Mouse (Mus musculus): ENCODE data around the gene Rps15. TPM values are rescaled to one million over a fixed set of nuclear protein-coding genes. Genes with fewer than 3 reads are reported as not detected.
"Not testable (repeated sequence)": the region's sequence is repeated elsewhere in the genome, so short reads cannot be mapped to it uniquely, and the experiment has no call there.

Rps15 gene
- total RNA-seq (2021) (100 to 1,000 TPM; 748 to 861 TPM), polyA plus RNA-seq (2012; rRNA removed) (880 and 1,041 TPM in 2 replicates)
- long read RNA-seq, transcript Rps15-202 (4 exons, 500 nt): major isoform, 96 of 126 reads
- long read RNA-seq, partial matches to known transcripts: 26 of 126 reads
- long read RNA-seq, other reads (novel, unspliced or antisense): 0 of 126 reads

DNA sequence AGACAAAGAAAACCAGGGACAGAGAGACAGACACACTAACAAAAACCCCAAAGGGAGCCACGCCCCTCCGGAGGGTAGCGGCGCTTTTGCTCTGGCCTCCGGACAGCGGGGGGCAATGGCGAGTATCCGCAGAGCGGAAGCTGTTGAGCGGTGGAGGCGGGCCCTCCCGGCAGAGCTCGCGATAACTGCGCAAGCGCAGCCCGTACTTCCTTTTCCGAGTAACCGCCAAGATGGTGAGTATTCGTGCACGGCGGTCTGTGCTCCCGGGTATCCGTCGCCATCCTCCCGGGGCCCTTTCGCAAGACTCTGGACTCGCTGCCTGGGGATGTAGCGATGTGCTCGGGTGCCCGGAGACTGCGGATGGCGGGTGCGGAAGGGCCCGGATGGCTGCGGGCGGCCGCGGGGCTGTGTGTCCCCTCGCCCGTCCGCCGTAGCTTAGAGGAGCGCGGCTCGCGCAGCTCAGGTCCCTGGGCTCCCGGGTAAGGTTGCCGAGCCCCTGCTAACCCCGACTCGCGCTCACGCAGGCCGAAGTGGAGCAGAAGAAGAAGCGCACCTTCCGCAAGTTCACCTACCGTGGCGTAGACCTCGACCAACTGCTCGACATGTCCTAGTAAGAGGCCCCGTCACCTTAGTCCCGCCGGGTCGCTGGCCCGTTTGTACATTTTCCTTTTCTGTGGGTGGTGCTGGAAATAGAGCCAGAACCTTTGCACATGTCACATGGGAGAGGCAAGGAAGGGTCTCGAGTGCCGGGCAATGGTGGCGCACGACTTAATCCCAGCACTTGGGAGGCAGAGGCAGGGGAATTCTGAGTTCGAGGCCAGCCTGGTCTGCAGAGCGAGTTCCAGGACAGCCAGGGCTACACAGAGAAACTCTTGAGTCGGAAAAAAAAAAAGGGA lies at the start of gene Rps15:
TSS of gene Rps15 (plus strand) at position 203 of the 896 bp plus-strand sequence.
- TF ChIP-seq CTCF (IDR thresholded peaks at IDR 0.05) (peak; percentile 97), EP300 (IDR thresholded peaks at IDR 0.05; ENCODE audit: insufficient read depth, low read depth, low read length) (peak; percentile 86), POLR2A (IDR thresholded peaks at IDR 0.05; ENCODE audit: insufficient read depth, low read depth, low read length) (peak; percentile 98)
- H3K79me2 ChIP-seq (replicated peaks; ENCODE audit: control insufficient read depth, insufficient read depth, low read length): no peaks in the 10 kb centered on the region
- H3K36me3 ChIP-seq (ENCODE audit: control insufficient read depth, insufficient read depth, low read length): no peaks in the 10 kb centered on the region
- peaks cover 7% of the 10 kb centered on the region for H3K4me1 ChIP-seq (ENCODE audit: control insufficient read depth, insufficient read depth, low read length)
- H3K27ac ChIP-seq: peak within 1 kb of the TSS; percentile 83
- H3K27me3 ChIP-seq (ENCODE audit: control insufficient read depth, insufficient read depth, low read length): no peaks in the 10 kb centered on the region
- peak; percentile 94 for DNase-seq
- under 1% methylated on average over 72 of the region's 72 CpGs for WGBS
- intact Hi-C loops (cut with DNase I): loop anchor here (2.0 to 10.0 kb wide), 2 partner anchors 28 to 262 kb away; no protein-coding TSS in a partner anchor
- peak within 1 kb of the TSS; percentile 97 for H3K4me3 ChIP-seq
- H3K9ac ChIP-seq (ENCODE audit: low read depth, low read length): peak within 1 kb of the TSS; percentile 81

- Histone ChIP-seq H3K36me3 (ENCODE audit: control insufficient read depth, insufficient read depth, low read length) (no peaks in the 10 kb centered on the region), H3K9ac (ENCODE audit: low read depth, low read length) (no peak overlapping the region), H3K27ac (no peak overlapping the region), H3K79me2 (replicated peaks; ENCODE audit: control insufficient read depth, insufficient read depth, low read length) (no peaks in the 10 kb centered on the region), H3K27me3 (ENCODE audit: control insufficient read depth, insufficient read depth, low read length) (no peaks in the 10 kb centered on the region), H3K4me1 (ENCODE audit: control insufficient read depth, insufficient read depth, low read length) (peaks cover 4% of the 10 kb centered on the region; the same call in 1 of the 2 replicates), H3K4me3 (no peak overlapping the region)
- TF ChIP-seq EP300 (IDR thresholded peaks at IDR 0.05; ENCODE audit: insufficient read depth, low read depth, low read length): no peak
- intact Hi-C loops (cut with DNase I): no loop called here
- DNase-seq: no peak
- 77% methylated on average over 3 of the region's 3 CpGs for WGBS
These were observed 49.6 kb upstream of the Rps15 start for GRCm38 (mm10) chr10:80242607-80243006.

GRCm38 (mm10) chr10:80244791-80245399 lies 47.4 kb upstream of the Rps15 start:
- no peaks in the 10 kb centered on the region for H3K27me3 ChIP-seq (ENCODE audit: control insufficient read depth, insufficient read depth, low read length)
- H3K9ac ChIP-seq (ENCODE audit: low read depth, low read length): no peak overlapping the region
- H3K27ac ChIP-seq: no peak overlapping the region

DNA sequence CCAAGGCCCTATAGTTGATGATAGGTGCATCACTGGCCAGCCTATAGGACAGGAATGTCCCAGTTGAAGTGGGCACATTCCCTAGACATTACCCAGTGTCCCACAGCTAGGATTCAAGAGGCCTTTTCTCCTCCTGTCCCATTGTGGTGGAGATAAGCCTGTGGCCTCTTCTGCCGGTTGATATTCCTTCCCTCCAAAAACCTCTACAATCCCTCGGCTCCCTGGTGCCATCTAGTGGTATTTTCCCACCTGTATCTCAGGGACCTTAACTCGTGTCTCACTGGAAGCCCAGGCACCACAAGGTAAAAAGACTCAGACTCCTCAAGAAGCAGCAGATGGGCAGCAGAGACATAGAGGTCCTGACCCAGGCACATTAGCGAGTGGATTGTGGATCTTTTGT lies 46.7 kb upstream of the Rps15 start:
- Histone ChIP-seq H3K36me3 (ENCODE audit: control insufficient read depth, insufficient read depth, low read length) (no peaks in the 10 kb centered on the region), H3K27me3 (ENCODE audit: control insufficient read depth, insufficient read depth, low read length) (no peaks in the 10 kb centered on the region), H3K4me3 (no peak overlapping the region), H3K9ac (ENCODE audit: low read depth, low read length) (no peak overlapping the region), H3K4me1 (ENCODE audit: control insufficient read depth, insufficient read depth, low read length) (peaks cover 8% of the 10 kb centered on the region), H3K27ac (no peak overlapping the region), H3K79me2 (replicated peaks; ENCODE audit: control insufficient read depth, insufficient read depth, low read length) (peaks cover 4% of the 10 kb centered on the region; the same call in 1 of the 2 replicates)
- DNase-seq: peak; percentile 71 to 76
- intact Hi-C loops (cut with DNase I): loop anchor here (1.0 kb wide), 2 partner anchors 46 to 70 kb away; no protein-coding TSS in a partner anchor
- WGBS: 2% methylated on average over 4 of the region's 4 CpGs
- TF ChIP-seq POLR2A (IDR thresholded peaks at IDR 0.05; ENCODE audit: insufficient read depth, low read depth, low read length) (no peak), CTCF (IDR thresholded peaks at IDR 0.05) (no peak; the same call in 1 of the 2 replicates), EP300 (IDR thresholded peaks at IDR 0.05; ENCODE audit: insufficient read depth, low read depth, low read length) (peak; percentile 79; the same call in 1 of the 2 replicates)

More at GRCm38 (mm10) chr10:80244791-80245399, 47.4 kb upstream of the Rps15 start:
- TF ChIP-seq EP300 (IDR thresholded peaks at IDR 0.05; ENCODE audit: insufficient read depth, low read depth, low read length) (no peak), CTCF (IDR thresholded peaks at IDR 0.05) (peak; percentile 52)
- Histone ChIP-seq H3K4me1 (ENCODE audit: control insufficient read depth, insufficient read depth, low read length) (peaks cover 4% of the 10 kb centered on the region; the same call in 1 of the 2 replicates), H3K36me3 (ENCODE audit: control insufficient read depth, insufficient read depth, low read length) (no peaks in the 10 kb centered on the region), H3K79me2 (replicated peaks; ENCODE audit: control insufficient read depth, insufficient read depth, low read length) (no peaks in the 10 kb centered on the region), H3K4me3 (no peak overlapping the region)
- 31% methylated on average over 5 of the region's 5 CpGs for WGBS
- DNase-seq: no peak
- intact Hi-C loops (cut with DNase I): loop anchor here (1.0 kb wide), 2 partner anchors 46 to 70 kb away; no protein-coding TSS in a partner anchor

DNA sequence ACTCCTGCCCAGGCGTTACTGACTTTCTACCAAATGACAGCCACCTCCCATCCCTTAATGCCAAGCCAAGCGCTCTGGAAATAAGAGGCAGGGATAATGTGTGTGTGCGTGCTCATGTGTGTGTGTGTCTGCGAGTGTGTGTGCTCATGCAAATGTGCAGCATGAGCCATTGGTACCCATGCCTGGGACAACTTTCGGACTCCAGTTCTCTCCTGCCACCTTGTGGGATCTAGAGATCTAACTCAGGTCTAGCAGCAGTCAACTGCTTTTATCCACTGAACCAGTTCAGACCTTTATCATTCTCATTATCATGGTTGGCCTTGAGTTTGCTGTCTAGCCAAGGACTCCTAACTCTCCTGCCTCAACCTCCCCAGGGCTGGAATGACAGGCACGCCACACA lies 44.4 kb upstream of the Rps15 start:
- 44% methylated on average over 6 of the region's 6 CpGs for WGBS
- Histone ChIP-seq H3K79me2 (replicated peaks; ENCODE audit: control insufficient read depth, insufficient read depth, low read length) (peaks cover 7% of the 10 kb centered on the region), H3K36me3 (ENCODE audit: control insufficient read depth, insufficient read depth, low read length) (no peaks in the 10 kb centered on the region)

DNA sequence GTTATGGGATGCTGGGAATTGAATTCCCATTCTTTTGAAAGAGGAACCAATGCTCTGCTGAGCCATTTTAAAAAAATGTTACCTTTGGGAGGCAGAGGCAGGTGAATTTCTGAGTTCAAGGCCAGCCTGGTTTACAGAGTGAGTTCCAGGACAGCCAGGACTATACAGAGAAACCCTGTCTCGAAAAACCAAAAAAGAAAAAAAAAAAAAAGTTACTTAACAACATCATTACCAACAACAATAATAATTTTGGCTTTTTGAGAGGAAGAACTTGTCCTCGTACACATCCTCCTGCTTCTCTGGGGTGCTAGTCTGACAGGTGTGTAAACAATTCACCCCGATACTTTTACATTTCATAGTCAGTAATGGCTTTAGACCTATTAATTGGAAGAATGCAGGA lies 43.8 kb upstream of the Rps15 start:
- not testable (repeated sequence) for H3K9ac ChIP-seq (ENCODE audit: low read depth, low read length); H3K79me2 ChIP-seq (replicated peaks; ENCODE audit: control insufficient read depth, insufficient read depth, low read length); H3K27me3 ChIP-seq (ENCODE audit: control insufficient read depth, insufficient read depth, low read length); H3K36me3 ChIP-seq (ENCODE audit: control insufficient read depth, insufficient read depth, low read length); DNase-seq; H3K4me1 ChIP-seq (ENCODE audit: control insufficient read depth, insufficient read depth, low read length)
- H3K27ac ChIP-seq: peak overlapping the region; percentile 96
- 34% methylated on average over 3 of the region's 3 CpGs for WGBS
- peak overlapping the region; percentile 36 for H3K4me3 ChIP-seq
- intact Hi-C loops (cut with DNase I): loop anchor here (2.0 kb wide), 1 partner anchor 22 kb away; the partner anchor contains the start of gene Mum1

More for the DNA sequence above, 44.4 kb upstream of the Rps15 start:
- Histone ChIP-seq H3K4me1 (ENCODE audit: control insufficient read depth, insufficient read depth, low read length) (peaks cover 8% of the 10 kb centered on the region), H3K9ac (ENCODE audit: low read depth, low read length) (no peak overlapping the region), H3K27me3 (ENCODE audit: control insufficient read depth, insufficient read depth, low read length) (no peaks in the 10 kb centered on the region), H3K27ac (no peak overlapping the region), H3K4me3 (no peak overlapping the region)
- TF ChIP-seq EP300 (IDR thresholded peaks at IDR 0.05; ENCODE audit: insufficient read depth, low read depth, low read length): no peak
- TF ChIP-seq CTCF (IDR thresholded peaks at IDR 0.05): peak; percentile 46
- intact Hi-C loops (cut with DNase I): loop anchor here (2.0 kb wide), 1 partner anchor 21 kb away; the partner anchor contains the start of gene Mum1
- DNase-seq: no peak
